Mouse (Mus musculus): ENCODE results near the gene St7l.

The St7l gene

DNA sequence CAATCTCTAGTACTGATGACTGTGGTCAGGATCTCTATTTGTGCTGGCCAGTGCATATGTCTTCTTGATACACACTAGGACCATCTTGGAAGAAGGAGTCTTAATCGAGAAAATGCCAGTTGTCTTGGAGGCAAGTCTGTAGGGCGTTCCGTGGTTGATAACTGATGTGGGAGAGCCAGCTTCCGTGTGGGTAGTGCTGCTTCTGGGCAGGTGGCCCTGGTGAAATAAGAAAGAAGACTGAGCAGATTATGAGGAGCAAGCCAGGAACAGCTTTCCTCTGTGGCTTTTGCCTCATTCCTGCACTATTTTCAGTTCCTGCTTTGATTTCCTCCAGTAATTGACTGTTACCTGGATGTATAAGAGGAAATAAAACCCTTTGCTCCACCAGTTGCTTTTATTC lies 41.6 kb downstream of the St7l start:
- DNase-seq, result no peak

DNA sequence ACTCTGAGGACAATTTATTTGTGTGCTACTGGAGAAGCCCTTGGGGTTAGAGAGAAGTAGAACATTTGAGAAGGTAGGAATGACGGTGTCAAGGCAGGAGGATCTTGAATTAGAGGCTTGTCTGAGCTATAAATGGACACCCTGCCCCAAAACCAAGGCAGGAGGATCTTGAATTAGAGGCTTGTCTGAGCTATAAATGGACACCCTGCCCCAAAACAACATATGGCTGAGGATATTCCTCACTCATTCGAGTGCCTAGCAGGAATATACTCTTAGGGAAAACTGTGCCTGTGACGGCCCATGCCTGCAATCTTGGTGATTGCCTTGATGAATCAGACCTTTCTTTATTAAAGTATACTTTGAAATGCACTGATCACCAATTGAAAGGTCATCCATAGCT lies 42.2 kb downstream of the St7l start:
- DNase-seq, result no peak

DNA sequence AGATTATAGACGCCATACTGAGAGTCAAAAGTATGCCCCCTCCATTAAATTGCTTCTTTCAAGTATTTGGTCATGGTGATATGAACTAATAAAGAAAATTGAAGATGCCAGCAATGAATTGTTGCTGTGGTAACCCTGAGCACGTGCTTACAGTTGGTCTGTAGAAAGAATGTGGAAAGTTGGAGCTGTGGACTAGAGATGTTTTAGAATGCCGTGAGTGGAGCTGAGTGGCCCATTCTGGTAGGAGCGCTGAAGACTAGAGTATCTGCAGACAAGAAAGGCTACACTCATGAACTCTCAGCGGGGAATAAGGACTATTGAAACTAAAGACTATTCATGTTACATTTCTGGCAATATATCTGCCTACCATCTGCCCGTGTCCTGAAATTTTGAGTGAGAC lies 45.4 kb downstream of the St7l start:
- DNase-seq, result no peak

- no peak for DNase-seq
These were observed 51.2 kb downstream of the St7l start for GRCm38 (mm10) chr3:104914986-104915385.

- no peak for DNase-seq
These were observed 65.6 kb downstream of the St7l start for GRCm38 (mm10) chr3:104929385-104929784.

DNA sequence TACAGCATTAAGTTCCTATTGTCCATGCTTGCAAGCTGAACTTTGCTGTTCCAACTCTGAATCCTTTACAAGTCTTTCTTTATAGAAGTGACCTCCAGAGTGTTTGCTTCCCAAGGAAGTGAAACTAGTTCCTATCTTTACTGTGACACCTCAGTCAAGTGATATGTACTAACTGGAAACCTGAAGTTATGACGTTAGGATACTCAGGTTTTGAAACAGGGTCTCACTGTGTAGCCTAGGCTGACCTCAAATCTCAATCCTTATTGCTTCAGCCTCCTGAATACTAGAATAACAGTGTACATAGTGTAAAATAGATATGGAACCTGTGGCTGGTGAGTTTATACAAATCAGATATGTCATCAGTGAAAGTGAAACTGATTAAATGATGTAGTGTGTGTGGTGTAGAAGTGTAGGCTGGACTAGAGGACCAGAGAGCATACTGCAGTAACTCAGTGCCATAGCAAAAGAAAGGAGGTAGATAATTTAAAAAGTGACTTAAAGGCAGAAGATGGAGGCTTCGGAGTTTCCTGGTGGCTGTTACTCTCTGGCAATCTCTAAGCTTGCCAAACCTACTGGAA lies 74.0 kb downstream of the St7l start:
- DNase-seq, result no peak

- no peak for DNase-seq
These were observed 74.5 kb downstream of the St7l start for GRCm38 (mm10) chr3:104938327-104938726.

GRCm38 (mm10) chr3:104940691-104941090 lies 76.9 kb downstream of the St7l start:
- DNase-seq, result no peak

DNA sequence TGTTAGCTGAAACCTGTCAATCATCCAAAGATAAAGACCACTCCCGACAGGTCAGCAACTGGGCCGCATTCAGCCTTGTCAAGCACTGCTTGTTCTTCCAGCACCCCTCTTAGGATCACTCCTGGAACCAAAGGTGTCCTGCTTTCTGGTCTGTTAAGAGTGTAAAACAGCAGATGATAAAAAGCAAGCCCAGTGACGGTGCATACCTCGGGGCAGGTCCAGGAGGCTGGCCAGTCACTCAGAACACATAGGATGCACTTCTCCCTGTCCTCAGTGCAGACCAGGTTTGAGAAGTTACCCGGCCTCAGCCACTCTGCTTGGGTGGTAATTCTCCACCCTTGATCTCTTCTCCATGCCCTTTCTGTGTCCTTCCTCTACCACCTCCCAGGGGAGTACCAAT lies 78.9 kb downstream of the St7l start:
- DNase-seq, result no peak

- DNase-seq, result no peak
These were observed 79.5 kb downstream of the St7l start for GRCm38 (mm10) chr3:104943333-104943732.

- no peak for DNase-seq
These were observed 81.1 kb downstream of the St7l start for GRCm38 (mm10) chr3:104944894-104945293.

DNA sequence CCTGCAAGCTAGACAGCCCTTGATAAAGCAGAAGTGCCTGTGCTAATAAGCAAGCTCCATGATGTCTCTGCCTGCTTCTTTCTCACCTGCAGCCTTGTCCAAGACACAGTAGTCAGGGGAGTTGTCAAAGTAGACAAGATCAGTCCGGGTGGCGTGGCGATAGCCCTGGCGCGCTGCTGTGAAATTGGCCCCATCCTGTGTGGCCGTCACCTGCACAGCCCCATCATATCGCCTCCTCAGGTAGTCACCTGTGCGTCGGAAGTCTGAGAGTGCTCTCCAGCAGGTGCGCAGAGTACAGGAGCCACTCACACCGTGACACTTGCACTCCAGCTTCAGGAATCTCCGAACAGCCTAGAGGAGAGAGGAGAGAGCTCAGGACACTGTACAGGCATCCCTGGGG lies 87.1 kb downstream of the St7l start:
- no peak for DNase-seq

DNA sequence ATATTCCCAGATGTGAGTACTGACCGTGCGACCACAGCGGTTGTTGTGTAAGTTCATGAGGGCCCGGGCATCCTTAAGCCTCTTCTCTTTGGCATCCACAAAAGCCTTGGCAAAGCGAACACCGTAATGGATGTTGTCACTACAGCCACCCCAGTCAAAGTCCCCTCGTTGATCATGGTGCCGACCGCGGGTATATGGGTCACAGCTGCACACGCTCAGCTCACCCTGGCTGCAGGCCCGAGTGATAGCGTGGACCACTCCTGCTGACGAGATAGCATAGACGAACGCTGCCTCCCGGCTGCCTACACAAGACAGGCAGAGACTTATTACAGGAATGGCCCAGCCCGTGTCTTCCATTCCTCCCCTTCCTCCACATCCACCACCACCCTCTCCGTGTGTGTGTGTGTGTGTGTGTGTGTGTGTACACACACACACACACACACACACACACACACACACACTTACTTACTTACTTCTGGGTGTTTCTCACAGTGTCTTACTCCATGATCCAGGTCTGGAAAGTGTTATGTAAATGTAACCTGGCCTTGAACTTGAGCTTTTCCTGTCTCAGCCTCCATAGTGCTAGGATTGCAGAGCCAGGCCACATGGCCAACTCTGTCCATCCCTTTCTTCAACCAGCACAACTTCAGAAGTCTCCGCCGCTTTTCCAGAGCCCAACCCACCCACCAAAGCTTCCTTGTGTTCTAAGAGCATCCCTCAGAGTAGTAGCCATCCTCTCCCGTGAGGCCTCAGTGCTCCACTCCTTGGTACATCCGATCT lies 89.3 kb downstream of the St7l start:
- DNase-seq, result no peak

DNA sequence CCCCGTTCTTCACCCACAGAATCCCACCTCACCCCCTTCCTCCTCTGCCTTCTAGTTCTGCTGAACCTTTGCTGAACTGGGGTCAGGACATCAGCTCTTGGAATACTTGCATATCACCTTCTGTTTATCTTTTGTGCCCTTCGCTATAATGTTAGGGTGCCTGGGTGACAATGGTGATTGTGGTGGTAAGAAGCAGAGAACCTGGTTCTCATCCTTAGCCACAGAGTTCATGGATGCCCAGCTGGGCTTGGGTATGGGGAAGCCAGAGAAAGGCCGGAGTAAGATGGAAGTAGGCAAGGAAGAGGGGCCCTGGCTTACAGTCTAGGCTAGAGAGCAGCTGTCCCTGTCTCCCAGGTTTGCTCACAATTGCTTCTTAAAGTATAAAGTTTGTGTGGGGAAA lies 90.3 kb downstream of the St7l start:
- DNase-seq, result no peak

GRCm38 (mm10) chr3:104954551-104954950 lies 90.7 kb downstream of the St7l start:
- DNase-seq, result no peak

DNA sequence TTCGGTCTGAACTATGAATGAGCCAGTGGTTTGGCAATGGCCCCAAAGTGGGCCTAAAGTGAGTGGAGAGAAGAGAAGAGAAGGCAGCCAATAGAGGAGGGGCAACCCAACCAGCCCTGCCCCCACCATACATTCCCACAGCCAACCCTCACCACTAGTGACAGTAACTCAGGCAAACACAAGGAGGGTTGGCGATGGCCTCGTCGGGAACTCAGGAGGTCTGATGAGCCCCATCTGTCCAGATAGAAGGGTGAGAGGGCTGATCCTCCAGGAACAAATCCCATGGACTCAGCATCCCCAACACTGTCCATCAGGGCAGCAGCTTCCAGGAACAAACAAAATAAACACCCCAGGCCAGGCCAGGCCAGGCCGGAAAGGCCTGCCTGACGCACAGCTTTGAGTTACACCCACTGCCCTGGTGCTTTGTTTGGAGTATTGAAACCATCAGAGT lies 92.4 kb downstream of the St7l start:
- no peak for DNase-seq

GRCm38 (mm10) chr3:104960026-104961000 lies 96.5 kb downstream of the St7l start:
- DNase-seq, result no peak

DNA sequence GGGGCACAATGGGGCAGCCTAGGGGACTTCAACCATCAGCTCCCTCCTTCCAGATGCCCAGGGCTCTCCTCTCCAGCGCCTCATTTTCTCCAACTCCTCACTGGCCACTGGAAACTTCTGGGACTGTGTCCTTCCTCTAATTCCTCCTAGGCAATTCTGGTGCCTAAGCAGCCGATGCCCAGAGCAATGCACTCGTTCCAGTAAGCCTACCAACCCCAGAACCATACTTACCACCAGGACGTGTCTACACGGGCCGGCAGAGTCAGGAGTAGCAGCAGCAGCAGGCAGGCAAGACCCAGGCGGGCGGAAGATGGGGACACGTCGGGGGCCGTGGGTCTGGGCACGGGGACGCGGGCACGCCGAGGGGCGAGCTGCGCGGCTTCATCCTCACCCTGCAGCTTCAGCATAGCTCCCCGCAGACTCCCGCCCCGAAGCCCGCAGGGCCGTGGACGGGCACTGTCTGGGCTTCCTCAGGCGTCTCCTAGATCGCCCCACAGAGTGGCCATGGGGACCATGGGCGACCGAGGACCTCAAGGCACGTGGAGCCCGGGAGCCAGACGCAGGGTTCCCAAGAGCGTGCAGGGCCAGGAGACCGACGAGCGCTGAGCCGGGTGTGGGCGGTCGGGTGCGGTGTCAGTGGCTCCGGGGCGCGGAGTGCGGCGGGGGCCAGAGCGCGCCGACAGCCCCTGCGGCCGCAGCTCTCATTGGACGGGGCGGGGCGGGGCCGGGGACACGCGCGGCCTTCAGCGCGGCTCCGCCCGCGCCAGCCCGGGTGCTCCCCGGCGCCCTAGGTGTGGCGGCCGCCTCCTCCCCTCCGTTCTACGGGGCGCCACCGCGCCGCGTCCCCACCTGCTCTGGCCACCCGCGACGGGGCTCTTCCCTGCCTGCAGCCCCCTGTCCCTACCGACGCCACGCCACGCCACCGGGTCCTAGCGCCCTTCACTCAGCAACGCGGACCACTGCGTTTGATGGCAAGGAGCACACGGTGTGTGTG lies 97.6 kb downstream of the St7l start, which contains the start of gene Wnt2b:
Wnt2b (minus strand) TSS at position 856 of the 994 bp plus-strand sequence.
- no peak for DNase-seq

DNA sequence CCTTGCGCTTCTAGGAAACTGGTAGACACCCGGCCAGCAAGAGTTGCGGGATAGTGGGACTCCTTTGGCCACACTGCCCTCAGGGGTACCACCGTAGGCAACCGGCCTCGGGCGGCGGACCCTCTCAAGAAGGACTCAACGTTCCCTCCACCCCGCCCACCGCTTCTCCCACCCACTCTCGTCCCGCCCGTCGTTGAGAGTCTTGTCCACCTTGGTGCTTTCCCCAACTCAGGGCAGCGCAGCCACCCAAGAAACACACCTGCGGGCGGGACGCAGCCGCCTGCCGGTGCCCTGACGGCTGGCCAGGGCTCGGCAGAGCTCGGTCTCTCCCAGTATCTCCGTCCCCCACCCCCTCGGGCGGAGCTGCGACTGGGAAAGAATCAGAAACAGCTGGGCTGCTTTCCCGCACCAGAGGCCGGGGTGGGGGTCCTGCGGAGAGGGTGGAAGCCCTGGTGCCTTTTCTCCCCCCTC lies 98.4 kb downstream of the St7l start:
- DNase-seq, result no peak

DNA sequence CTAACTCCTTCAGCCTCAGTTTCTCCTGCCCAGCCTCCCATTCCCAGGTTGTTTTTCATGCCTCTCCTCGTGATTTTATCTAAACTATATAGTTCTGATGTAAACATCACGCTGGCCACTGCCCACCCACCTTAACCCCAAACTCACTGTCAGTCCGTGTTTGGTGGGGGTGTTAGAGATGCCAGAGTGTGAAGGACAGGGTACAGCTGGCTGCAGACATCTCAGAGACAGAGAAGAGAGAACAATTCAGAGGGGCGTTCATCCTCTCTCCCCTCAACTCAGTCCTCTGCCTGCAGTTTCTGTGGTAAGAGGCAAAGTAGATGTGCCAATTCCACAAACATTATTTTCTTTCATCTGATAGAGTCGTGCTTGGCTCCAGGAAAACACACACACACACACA lies 99.1 kb downstream of the St7l start:
- no peak for DNase-seq

GRCm38 (mm10) chr3:104963331-104964276 lies 99.8 kb downstream of the St7l start:
- DNase-seq, result no peak

All from cerebellum, postnatal 25 days (tissue).